Mouse (Mus musculus): Measurements from ENCODE around the gene Ttc26. TPM values are rescaled to one million over a fixed set of nuclear protein-coding genes. Genes with fewer than 3 reads are reported as not detected.
"Not testable (repeated sequence)": the region's sequence is repeated elsewhere in the genome, so short reads cannot be mapped to it uniquely, and the experiment has no call there.

Ttc26 gene
- polyA plus RNA-seq, 1 experiment from 2014 or later: 11.8 TPM

- ATAC-seq (replicated peaks; ENCODE audit: insufficient number of reproducible peaks, low FRiP score, low TSS enrichment, low read depth) (no peak), DNase-seq (ENCODE audit: low spot score) (no peak)
- Histone ChIP-seq H3K4me2 (ENCODE audit: low read depth, low read length) (no peak overlapping the region), H3K36me3 (replicated peaks; ENCODE audit: control insufficient read depth, insufficient read depth, low read depth, low read length) (no peaks in the 10 kb centered on the region), H3K9me3 (replicated peaks; ENCODE audit: control insufficient read depth, low read length) (no peaks in the 10 kb centered on the region), H3K4me1 (ENCODE audit: control insufficient read depth, insufficient read depth, low read length) (no peaks in the 10 kb centered on the region; the same call in 1 of the 2 replicates), H3K27ac (replicated peaks; ENCODE audit: low read depth, low read length) (no peak overlapping the region), H3K9ac (replicated peaks; ENCODE audit: low read length) (no peak overlapping the region), H3K27me3 (ENCODE audit: control insufficient read depth, insufficient read depth, low read length) (peaks cover 41% of the 10 kb centered on the region), H3K4me3 (ENCODE audit: low read depth, low read length) (peak overlapping the region; percentile 11; the same call in 1 of the 2 replicates)
- WGBS: 6% methylated on average over 13 of the region's 13 CpGs
These were observed 28.1 kb upstream of the Ttc26 start for GRCm38 (mm10) chr6:38353181-38353580.

- H3K4me2 ChIP-seq (ENCODE audit: low read depth, low read length): peak within 1 kb of the TSS; percentile 66
- no peak within 1 kb of the TSS for H3K27ac ChIP-seq (replicated peaks; ENCODE audit: low read depth, low read length)
- no peaks in the 10 kb centered on the region; the same call in 1 of the 2 replicates for H3K4me1 ChIP-seq (ENCODE audit: control insufficient read depth, insufficient read depth, low read length)
- under 1% methylated on average over 87 of the region's 87 CpGs for WGBS
- H3K27me3 ChIP-seq (ENCODE audit: control insufficient read depth, insufficient read depth, low read length): peaks cover 41% of the 10 kb centered on the region
- ATAC-seq (replicated peaks; ENCODE audit: insufficient number of reproducible peaks, low FRiP score, low TSS enrichment, low read depth): peak; percentile 79
- peak within 1 kb of the TSS; percentile 50 for H3K9ac ChIP-seq (replicated peaks; ENCODE audit: low read length)
- H3K9me3 ChIP-seq (replicated peaks; ENCODE audit: control insufficient read depth, low read length): no peaks in the 10 kb centered on the region
- peak; percentile 54 for DNase-seq (ENCODE audit: low spot score)
- H3K36me3 ChIP-seq (replicated peaks; ENCODE audit: control insufficient read depth, insufficient read depth, low read depth, low read length): no peaks in the 10 kb centered on the region
- H3K4me3 ChIP-seq (ENCODE audit: low read depth, low read length): peak within 1 kb of the TSS; percentile 44
These were observed 27.2 kb upstream of the Ttc26 start, which contains the start of gene Zc3hav1 for GRCm38 (mm10) chr6:38353811-38354722. TSS of gene Zc3hav1 (minus strand) at chr6:38354603.

- Histone ChIP-seq H3K9ac (replicated peaks; ENCODE audit: low read length) (no peak overlapping the region), H3K4me1 (ENCODE audit: control insufficient read depth, insufficient read depth, low read length) (no peaks in the 10 kb centered on the region; the same call in 1 of the 2 replicates), H3K9me3 (replicated peaks; ENCODE audit: control insufficient read depth, low read length) (no peaks in the 10 kb centered on the region), H3K27ac (replicated peaks; ENCODE audit: low read depth, low read length) (no peak overlapping the region), H3K4me2 (ENCODE audit: low read depth, low read length) (peak overlapping the region; percentile 66), H3K4me3 (ENCODE audit: low read depth, low read length) (peak overlapping the region; percentile 44), H3K27me3 (ENCODE audit: control insufficient read depth, insufficient read depth, low read length) (peaks cover 41% of the 10 kb centered on the region), H3K36me3 (replicated peaks; ENCODE audit: control insufficient read depth, insufficient read depth, low read depth, low read length) (no peaks in the 10 kb centered on the region)
- ATAC-seq (replicated peaks; ENCODE audit: insufficient number of reproducible peaks, low FRiP score, low TSS enrichment, low read depth): no peak
- DNase-seq (ENCODE audit: low spot score): peak; percentile 35
- WGBS: 2% methylated on average over 20 of the region's 20 CpGs
These were observed 26.4 kb upstream of the Ttc26 start for GRCm38 (mm10) chr6:38354723-38355353.

- no peaks in the 10 kb centered on the region for H3K9me3 ChIP-seq (replicated peaks; ENCODE audit: control insufficient read depth, low read length)
- H3K4me2 ChIP-seq (ENCODE audit: low read depth, low read length): no peak overlapping the region
- peaks cover 41% of the 10 kb centered on the region for H3K27me3 ChIP-seq (ENCODE audit: control insufficient read depth, insufficient read depth, low read length)
- 3% methylated on average over 8 of the region's 8 CpGs for WGBS
- H3K4me1 ChIP-seq (ENCODE audit: control insufficient read depth, insufficient read depth, low read length): no peaks in the 10 kb centered on the region; the same call in 1 of the 2 replicates
- H3K36me3 ChIP-seq (replicated peaks; ENCODE audit: control insufficient read depth, insufficient read depth, low read depth, low read length): no peaks in the 10 kb centered on the region
- ATAC-seq (replicated peaks; ENCODE audit: insufficient number of reproducible peaks, low FRiP score, low TSS enrichment, low read depth) (no peak), DNase-seq (ENCODE audit: low spot score) (peak; percentile 10)
- H3K4me3 ChIP-seq (ENCODE audit: low read depth, low read length): no peak overlapping the region
- no peak overlapping the region for H3K9ac ChIP-seq (replicated peaks; ENCODE audit: low read length)
- no peak overlapping the region for H3K27ac ChIP-seq (replicated peaks; ENCODE audit: low read depth, low read length)
These were observed 25.9 kb upstream of the Ttc26 start for GRCm38 (mm10) chr6:38355354-38355823.

- Histone ChIP-seq H3K36me3 (replicated peaks; ENCODE audit: control insufficient read depth, insufficient read depth, low read depth, low read length) (no peaks in the 10 kb centered on the region), H3K9me3 (replicated peaks; ENCODE audit: control insufficient read depth, low read length) (no peaks in the 10 kb centered on the region), H3K27ac (replicated peaks; ENCODE audit: low read depth, low read length) (no peak overlapping the region), H3K4me1 (ENCODE audit: control insufficient read depth, insufficient read depth, low read length) (no peaks in the 10 kb centered on the region; the same call in 1 of the 2 replicates), H3K9ac (replicated peaks; ENCODE audit: low read length) (no peak overlapping the region), H3K27me3 (ENCODE audit: control insufficient read depth, insufficient read depth, low read length) (peaks cover 41% of the 10 kb centered on the region), H3K4me3 (ENCODE audit: low read depth, low read length) (no peak overlapping the region), H3K4me2 (ENCODE audit: low read depth, low read length) (no peak overlapping the region)
- WGBS: 3% methylated on average over 7 of the region's 7 CpGs
- DNase-seq (ENCODE audit: low spot score) (no peak), ATAC-seq (replicated peaks; ENCODE audit: insufficient number of reproducible peaks, low FRiP score, low TSS enrichment, low read depth) (no peak)
These were observed 25.4 kb upstream of the Ttc26 start for GRCm38 (mm10) chr6:38355862-38356261.

GRCm38 (mm10) chr6:38356661-38357433 is 24.4 kb upstream of the Ttc26 start:
- H3K9ac ChIP-seq (replicated peaks; ENCODE audit: low read length); H3K4me1 ChIP-seq (ENCODE audit: control insufficient read depth, insufficient read depth, low read length); ATAC-seq (replicated peaks; ENCODE audit: insufficient number of reproducible peaks, low FRiP score, low TSS enrichment, low read depth); DNase-seq (ENCODE audit: low spot score); H3K27ac ChIP-seq (replicated peaks; ENCODE audit: low read depth, low read length); H3K36me3 ChIP-seq (replicated peaks; ENCODE audit: control insufficient read depth, insufficient read depth, low read depth, low read length); H3K4me3 ChIP-seq (ENCODE audit: low read depth, low read length); H3K9me3 ChIP-seq (replicated peaks; ENCODE audit: control insufficient read depth, low read length); H3K4me2 ChIP-seq (ENCODE audit: low read depth, low read length): not testable (repeated sequence)
- H3K27me3 ChIP-seq (ENCODE audit: control insufficient read depth, insufficient read depth, low read length): peaks cover 35% of the 10 kb centered on the region
- 74% methylated on average over 15 of the region's 15 CpGs for WGBS

GRCm38 (mm10) chr6:38357603-38358252 is 23.5 kb upstream of the Ttc26 start:
- DNase-seq (ENCODE audit: low spot score) (no peak), ATAC-seq (replicated peaks; ENCODE audit: insufficient number of reproducible peaks, low FRiP score, low TSS enrichment, low read depth) (no peak)
- Histone ChIP-seq H3K4me2 (ENCODE audit: low read depth, low read length) (no peak overlapping the region), H3K27ac (replicated peaks; ENCODE audit: low read depth, low read length) (no peak overlapping the region), H3K27me3 (ENCODE audit: control insufficient read depth, insufficient read depth, low read length) (peaks cover 29% of the 10 kb centered on the region), H3K9me3 (replicated peaks; ENCODE audit: control insufficient read depth, low read length) (no peaks in the 10 kb centered on the region), H3K4me1 (ENCODE audit: control insufficient read depth, insufficient read depth, low read length) (no peaks in the 10 kb centered on the region; the same call in none of the 2 replicates), H3K36me3 (replicated peaks; ENCODE audit: control insufficient read depth, insufficient read depth, low read depth, low read length) (no peaks in the 10 kb centered on the region), H3K4me3 (ENCODE audit: low read depth, low read length) (no peak overlapping the region), H3K9ac (replicated peaks; ENCODE audit: low read length) (no peak overlapping the region)
- WGBS: 43% methylated on average over 5 of the region's 5 CpGs

Measured in embryonic facial prominence, embryonic 11.5 days (tissue).